Mouse (Mus musculus) liver, postnatal 0 days (tissue): Measurements from ENCODE around the gene Fam222a. TPM values are rescaled to one million over a fixed set of nuclear protein-coding genes. Genes with fewer than 3 reads are reported as not detected.

Source experiments
- ATAC-seq: fragments of 200-750 bp; cut with Nextera tagmentation; 2 replicates; pipeline ENCODE4 v1.8.0; 2017; ENCODE audit warnings: mild to moderate bottlenecking, moderate library complexity
- DNase-seq: peaks from one replicate; pipeline ENCODE4 v3.0.0-alpha.2; 2016
- H3K27ac ChIP-seq: fragments of 300-500 bp; sonication (generic); 2 replicates; pipeline ENCODE4 v1.5.1; 2014; ENCODE audit warnings: antibody characterized with exemption, moderate library complexity, mild to moderate bottlenecking, low read depth
- H3K27me3 ChIP-seq: fragments of 300-500 bp; sonication (generic); 2 replicates; pipeline ENCODE4 v1.6.1; 2014; ENCODE audit warnings: low read length, control low read depth, mixed read lengths; ENCODE audit not compliant: insufficient read depth
- H3K36me3 ChIP-seq: fragments of 300-500 bp; sonication (generic); replicated peaks from 2 replicates; pipeline ENCODE4 v1.6.1; 2014; ENCODE audit warnings: mild to moderate bottlenecking, control low read depth, low read length, moderate library complexity, mixed read lengths; ENCODE audit not compliant: insufficient read depth
- H3K4me1 ChIP-seq: fragments of 300-500 bp; sonication (generic); 2 replicates; pipeline ENCODE4 v1.6.1; 2014; ENCODE audit warnings: antibody characterized with exemption, mild to moderate bottlenecking, control low read depth; ENCODE audit not compliant: insufficient read depth
- H3K4me2 ChIP-seq: fragments of 300-500 bp; sonication (generic); 2 replicates; pipeline ENCODE4 v1.6.1; 2014; ENCODE audit warnings: low read depth, mild to moderate bottlenecking, low read length, moderate library complexity, mixed read lengths
- H3K4me3 ChIP-seq: fragments of 300-500 bp; sonication (generic); 2 replicates; pipeline ENCODE4 v1.5.1; 2014; ENCODE audit warnings: low read depth, low read length
- H3K9ac ChIP-seq: fragments of 300-500 bp; sonication (generic); replicated peaks from 2 replicates; pipeline ENCODE4 v1.6.1; 2014; ENCODE audit warnings: mild to moderate bottlenecking, moderate library complexity
- H3K9me3 ChIP-seq: fragments of 300-500 bp; sonication (generic); 2 replicates; pipeline ENCODE4 v1.6.1; 2016; ENCODE audit warnings: mild to moderate bottlenecking, control low read depth, low read length, mixed read lengths
- CTCF ChIP-seq: sonication (generic); IDR thresholded peaks from 2 replicates; pipeline ENCODE4 v1.5.1; 2016; ENCODE audit warnings: antibody characterized with exemption, low read depth
- EP300 ChIP-seq: IDR thresholded peaks from 2 replicates; pipeline ENCODE4 v1.6.1; 2016; ENCODE audit warnings: antibody characterized with exemption, low read depth, mild to moderate bottlenecking
- WGBS: fragments of 180-500 bp; shearing (Covaris S2); extraction: QIAGEN DNeasy Blood & Tissue Kit; methylation state at CpG from one replicate; pipeline ENCODE4 v1.1.7; 2014; ENCODE audit not compliant: insufficient replicate concordance; 5-methylcytosine and 5-hydroxymethylcytosine counted together
- polyA plus RNA-seq: library from polyadenylated mRNA; unstranded; fragments of >200 nt; fragmentation: Nextera tagmentation; extraction: Ambion mirVana; gene quantifications from 2 replicates; pipeline ENCODE4 v1.2.1, GENCODE M21; 2015

The Fam222a gene
- polyA plus RNA-seq, 1 experiment from 2014 or later: 0.80 TPM

DNA sequence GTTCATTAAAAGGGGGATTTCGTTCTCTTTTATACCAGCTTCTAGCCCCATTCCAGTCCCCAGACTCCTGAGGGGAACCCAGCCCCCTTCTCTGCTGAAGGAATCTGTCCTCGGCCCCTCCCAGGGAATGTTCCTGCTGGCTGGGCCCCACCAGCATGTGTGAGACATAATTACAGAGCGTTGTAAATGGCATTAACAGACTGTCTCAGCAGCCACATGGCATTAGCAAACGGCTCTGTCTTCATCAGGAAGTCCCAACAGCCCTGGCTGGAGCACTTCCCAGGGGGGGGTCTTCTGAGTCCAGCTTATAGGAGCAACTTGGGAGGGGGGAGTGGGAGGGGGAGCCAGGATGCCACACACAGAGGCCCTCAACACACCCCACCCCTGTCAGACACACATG lies 29.1 kb upstream of the Fam222a start:
- peaks cover 12% of the 10 kb centered on the region for H3K27me3 ChIP-seq

DNA sequence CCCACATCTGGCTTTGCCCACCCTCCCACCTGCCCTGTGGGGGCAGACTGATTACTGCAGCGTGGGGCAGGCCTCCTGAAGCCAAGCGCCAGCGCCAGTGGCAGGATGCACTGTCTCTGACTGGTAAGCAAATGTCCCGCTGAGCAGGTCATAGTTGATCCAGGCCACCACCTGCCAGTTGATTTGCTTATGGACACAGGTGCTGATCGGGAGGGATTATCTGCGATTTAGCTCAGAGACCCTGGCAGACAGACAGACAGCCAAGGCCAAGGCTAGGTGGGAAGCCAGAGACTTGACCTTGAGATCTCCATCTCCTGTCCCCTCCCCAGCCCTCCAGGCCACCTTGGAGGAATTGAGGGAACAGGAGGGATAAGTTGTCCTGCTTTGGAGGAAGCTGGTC lies 28.1 kb upstream of the Fam222a start:
- no peak overlapping the region for H3K4me3 ChIP-seq
- DNase-seq: no peak
- H3K36me3 ChIP-seq: no peaks in the 10 kb centered on the region
- WGBS: 69% methylated on average over 6 of the region's 6 CpGs
- ATAC-seq: no peak
- no peaks in the 10 kb centered on the region for H3K9me3 ChIP-seq
- no peak overlapping the region for H3K4me2 ChIP-seq
- H3K27me3 ChIP-seq: peaks cover 12% of the 10 kb centered on the region
- no peak overlapping the region for H3K27ac ChIP-seq
- H3K9ac ChIP-seq: no peak overlapping the region
- TF ChIP-seq CTCF: no peak
- no peak for TF ChIP-seq EP300
- no peaks in the 10 kb centered on the region for H3K4me1 ChIP-seq

More for the DNA sequence above, 29.1 kb upstream of the Fam222a start:
- Histone ChIP-seq H3K36me3 (no peaks in the 10 kb centered on the region), H3K9me3 (no peaks in the 10 kb centered on the region), H3K4me3 (no peak overlapping the region), H3K9ac (no peak overlapping the region), H3K27ac (no peak overlapping the region), H3K4me2 (no peak overlapping the region), H3K4me1 (no peaks in the 10 kb centered on the region)
- 51% methylated on average over 4 of the region's 4 CpGs for WGBS
- no peak for DNase-seq
- ATAC-seq: no peak
- TF ChIP-seq CTCF (no peak), EP300 (no peak)

DNA sequence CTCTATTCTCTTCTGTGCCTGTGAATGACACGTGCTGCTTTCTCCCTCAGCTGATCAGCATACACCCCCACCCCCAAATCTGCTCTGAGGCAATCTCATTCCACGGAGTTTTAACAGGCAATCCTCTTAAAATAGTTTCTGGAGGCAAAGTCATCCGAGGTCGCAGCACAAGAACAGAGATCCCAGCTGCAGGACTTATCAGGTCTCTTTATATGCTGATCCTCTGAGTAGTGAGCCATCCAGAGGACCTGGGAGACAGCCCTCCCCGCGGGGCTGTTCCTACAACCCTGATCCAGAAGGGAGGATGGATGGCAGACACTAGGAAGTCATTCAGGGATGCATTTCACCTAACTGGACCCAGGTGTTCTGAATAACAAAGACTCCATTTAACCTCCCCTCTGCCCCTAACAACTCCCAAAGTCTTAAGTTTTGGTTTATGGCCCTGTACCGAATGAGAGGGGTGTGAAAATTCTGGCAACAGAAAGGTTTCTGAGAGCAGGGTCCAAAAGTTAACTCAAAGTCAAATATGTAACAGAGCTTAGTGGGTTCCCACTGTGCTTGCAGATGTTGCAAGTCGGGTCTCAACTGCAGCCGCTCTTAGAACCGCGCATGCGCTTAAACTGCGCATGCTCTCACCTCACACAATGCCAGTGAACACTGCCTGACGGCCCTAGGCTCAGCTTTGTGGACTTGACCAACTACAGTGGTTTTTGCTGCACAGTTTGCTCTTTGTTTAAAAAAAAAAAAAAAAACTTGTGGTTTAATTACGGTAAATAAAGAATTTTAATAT lies 26.0 kb upstream of the Fam222a start:
- Histone ChIP-seq H3K4me1 (no peaks in the 10 kb centered on the region), H3K27me3 (peaks cover 12% of the 10 kb centered on the region), H3K4me2 (no peak overlapping the region), H3K9ac (no peak overlapping the region), H3K27ac (no peak overlapping the region), H3K9me3 (no peaks in the 10 kb centered on the region), H3K36me3 (no peaks in the 10 kb centered on the region), H3K4me3 (no peak overlapping the region)
- 45% methylated on average over 15 of the region's 15 CpGs for WGBS
- DNase-seq (no peak), ATAC-seq (peak; percentile 69)
- TF ChIP-seq CTCF (no peak), EP300 (no peak)

DNA sequence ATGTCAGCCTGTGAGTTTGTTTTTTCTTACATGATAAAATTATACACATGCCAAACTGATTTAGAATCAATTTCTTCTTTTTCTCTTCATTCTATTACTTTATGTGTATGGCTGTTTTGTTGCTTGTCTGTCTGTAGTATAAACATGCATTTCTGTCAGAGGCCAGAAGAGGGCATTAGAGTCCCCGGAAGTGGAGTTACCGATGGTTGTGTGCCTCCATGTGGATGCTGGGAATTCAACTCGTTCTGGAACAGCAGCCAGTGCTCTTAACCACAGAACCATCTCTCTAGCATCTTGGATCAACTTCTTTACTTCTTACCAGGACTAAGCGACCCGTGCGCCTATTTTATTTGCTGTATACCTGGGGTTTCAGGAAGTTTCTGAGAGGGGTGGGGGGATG lies 24.2 kb upstream of the Fam222a start:
- H3K4me3 ChIP-seq: no peak overlapping the region
- TF ChIP-seq EP300 (no peak), CTCF (no peak)
- no peak for ATAC-seq
- H3K9me3 ChIP-seq: no peaks in the 10 kb centered on the region
- no peaks in the 10 kb centered on the region for H3K36me3 ChIP-seq
- H3K9ac ChIP-seq: no peak overlapping the region
- no peak overlapping the region for H3K27ac ChIP-seq
- 85% methylated on average over 6 of the region's 6 CpGs for WGBS
- H3K4me2 ChIP-seq: no peak overlapping the region
- H3K27me3 ChIP-seq: no peaks in the 10 kb centered on the region
- no peak for DNase-seq
- H3K4me1 ChIP-seq: no peaks in the 10 kb centered on the region

DNA sequence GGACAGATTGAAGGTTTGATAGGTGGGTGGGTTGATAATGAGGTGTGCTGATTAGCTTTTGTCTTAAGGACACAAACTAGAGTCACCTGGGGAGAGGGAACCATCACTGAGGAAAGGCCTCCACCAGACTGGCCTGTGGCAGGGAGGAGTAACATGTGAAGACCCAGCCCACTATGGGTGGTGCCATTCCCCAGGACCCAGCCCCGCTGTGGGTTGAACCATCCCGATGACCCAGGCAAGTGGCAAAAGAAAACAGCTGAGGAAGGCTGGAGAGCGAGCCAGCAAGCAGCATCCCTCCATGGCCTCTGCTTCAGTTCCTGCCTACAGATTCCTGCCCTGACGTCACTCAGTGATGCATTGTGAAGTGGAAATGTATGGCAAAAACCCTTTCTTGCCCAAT lies 23.6 kb upstream of the Fam222a start:
- Histone ChIP-seq H3K27me3 (no peaks in the 10 kb centered on the region), H3K9ac (no peak overlapping the region), H3K4me1 (no peaks in the 10 kb centered on the region), H3K9me3 (no peaks in the 10 kb centered on the region), H3K4me3 (no peak overlapping the region), H3K36me3 (no peaks in the 10 kb centered on the region), H3K4me2 (no peak overlapping the region), H3K27ac (no peak overlapping the region)
- DNase-seq: no peak
- TF ChIP-seq CTCF (no peak), EP300 (no peak)
- ATAC-seq: no peak
- WGBS: 77% methylated on average over 4 of the region's 4 CpGs

DNA sequence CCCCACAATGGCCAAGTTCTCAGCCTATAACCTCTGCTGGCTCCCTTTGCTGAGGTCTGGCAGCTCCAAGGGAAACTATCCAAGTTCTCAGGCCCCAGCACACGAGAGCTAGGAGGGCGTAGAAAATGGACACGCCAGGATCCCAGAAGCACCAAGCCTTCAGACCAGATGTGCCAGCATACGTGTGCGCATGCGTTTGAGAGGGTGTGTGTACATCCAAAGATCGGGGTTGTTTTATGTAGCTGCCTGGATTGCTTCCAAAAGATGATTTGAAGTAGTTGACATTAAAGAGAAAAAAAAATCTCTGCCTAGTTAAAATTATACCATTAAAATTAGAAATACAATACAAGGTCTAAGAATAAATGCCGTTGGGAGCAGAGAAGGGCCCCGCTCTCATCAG lies 22.7 kb upstream of the Fam222a start:
- TF ChIP-seq CTCF: no peak
- TF ChIP-seq EP300: no peak
- no peaks in the 10 kb centered on the region for H3K4me1 ChIP-seq
- no peak overlapping the region for H3K4me3 ChIP-seq
- 79% methylated on average over 9 of the region's 9 CpGs for WGBS
- no peak overlapping the region for H3K9ac ChIP-seq
- H3K4me2 ChIP-seq: no peak overlapping the region
- H3K27ac ChIP-seq: no peak overlapping the region
- no peaks in the 10 kb centered on the region for H3K36me3 ChIP-seq
- no peaks in the 10 kb centered on the region for H3K27me3 ChIP-seq
- ATAC-seq (no peak), DNase-seq (no peak)
- H3K9me3 ChIP-seq: no peaks in the 10 kb centered on the region

DNA sequence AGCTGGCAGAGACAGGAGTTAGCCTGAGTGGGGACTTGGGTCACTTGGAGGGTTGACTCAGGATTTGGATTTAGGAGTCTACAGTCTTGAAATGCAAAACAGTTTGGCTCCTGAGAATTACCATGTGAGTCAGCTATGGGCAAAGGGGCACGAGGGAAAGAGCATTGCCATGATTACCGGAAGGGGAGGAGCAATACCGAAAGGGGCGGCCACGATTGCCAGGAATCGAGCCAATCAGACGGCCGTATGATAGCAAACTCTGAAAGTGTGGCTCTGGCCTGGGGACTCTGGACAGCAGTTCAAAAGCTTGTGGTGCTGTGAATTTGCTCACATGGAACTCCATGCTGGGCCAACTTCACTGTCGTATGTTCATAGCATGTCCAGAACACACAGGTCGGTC lies 18.8 kb upstream of the Fam222a start:
- 88% methylated on average over 10 of the region's 10 CpGs for WGBS
- DNase-seq (no peak), ATAC-seq (no peak)
- no peak overlapping the region for H3K4me3 ChIP-seq
- no peak overlapping the region for H3K27ac ChIP-seq
- H3K9me3 ChIP-seq: no peaks in the 10 kb centered on the region
- H3K9ac ChIP-seq: no peak overlapping the region
- no peaks in the 10 kb centered on the region for H3K27me3 ChIP-seq
- H3K36me3 ChIP-seq: no peaks in the 10 kb centered on the region
- H3K4me2 ChIP-seq: no peak overlapping the region
- TF ChIP-seq EP300 (no peak), CTCF (no peak)
- H3K4me1 ChIP-seq: peaks cover 15% of the 10 kb centered on the region
